Comparison of ENCODE assay signal across 18 mouse cellular contexts in the genomic region with DNA sequence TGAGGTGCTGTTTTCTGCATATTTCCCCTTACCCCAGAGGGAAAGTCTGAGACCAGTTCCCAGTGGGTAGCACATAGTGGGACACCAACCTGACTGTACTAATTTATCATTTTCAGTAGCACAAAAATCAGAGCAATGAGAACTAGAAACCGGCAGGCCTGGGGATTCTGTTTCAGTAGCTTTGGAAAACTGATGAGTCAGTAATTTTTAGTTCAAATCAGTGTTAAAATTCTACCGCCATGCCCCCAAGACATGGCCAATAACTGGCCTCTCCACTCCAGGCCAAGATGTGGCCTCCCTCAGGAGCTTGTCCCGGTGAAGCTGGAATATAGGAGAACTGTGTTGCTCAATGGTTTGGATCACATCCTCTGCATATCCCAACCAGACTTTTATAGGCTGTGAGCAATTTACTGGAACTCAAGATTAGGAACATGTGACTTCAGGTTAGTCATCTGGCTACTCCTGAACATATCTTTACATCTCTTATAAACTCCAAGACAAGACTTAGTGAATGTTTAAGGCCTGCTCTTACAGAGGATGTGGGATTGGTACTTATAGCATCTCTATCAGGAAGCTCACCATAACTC.
"Had no signal": no experiment of that assay in that cellular context is flagged by ENCODE, and none has a peak within 500 bp of the region (broad histone marks: within the 10 kb centered on the region; RNA-seq: fewer than 3 reads in every experiment).

No protein-coding gene starts in this region.

- H3K4me3 ChIP-seq: layer of hippocampus, adult 2 months; limb, embryonic 10.5 days; limb, embryonic 13.5 days; liver, embryonic 12.5 days; liver, embryonic 15.5 days; lung, embryonic 15.5 days; midbrain, embryonic 15.5 days; neural tube, embryonic 12.5 days; neural tube, embryonic 15.5 days had no signal

- DNase-seq: kidney, postnatal 25 days; layer of hippocampus, adult 9-11 months; liver; lung, adult 18-20 months; lung, postnatal 14 days; lung, postnatal 4 days; thymus, postnatal 36 days had no signal

- H3K27ac ChIP-seq: kidney, postnatal 0 days; layer of hippocampus, adult 2 months; limb, embryonic 10.5 days; limb, embryonic 13.5 days; liver, embryonic 12.5 days; liver, embryonic 15.5 days; lung, embryonic 15.5 days; midbrain, embryonic 15.5 days; neural tube, embryonic 12.5 days; neural tube, embryonic 15.5 days had no signal

- H3K4me2 ChIP-seq: limb, embryonic 13.5 days; liver, embryonic 12.5 days; liver, embryonic 15.5 days; lung, embryonic 15.5 days; midbrain, embryonic 11.5 days; midbrain, embryonic 15.5 days; neural tube, embryonic 12.5 days; neural tube, embryonic 15.5 days had no signal

- H3K27me3 ChIP-seq: limb, embryonic 13.5 days; liver, embryonic 12.5 days; liver, embryonic 15.5 days; lung, embryonic 15.5 days; midbrain, embryonic 15.5 days; neural tube, embryonic 12.5 days; neural tube, embryonic 15.5 days had no signal

- H3K9me3 ChIP-seq: liver, embryonic 12.5 days; liver, embryonic 15.5 days; neural tube, embryonic 15.5 days had no signal

- H3K36me3 ChIP-seq: midbrain, embryonic 15.5 days had no signal

- H3K9ac ChIP-seq: limb, embryonic 13.5 days; liver, embryonic 12.5 days; liver, embryonic 15.5 days; lung, embryonic 15.5 days; midbrain, embryonic 15.5 days; neural tube, embryonic 12.5 days; neural tube, embryonic 15.5 days had no signal

- H3K4me1 ChIP-seq: limb, embryonic 10.5 days; liver, embryonic 12.5 days; liver, embryonic 15.5 days; lung, embryonic 15.5 days; midbrain, embryonic 15.5 days; neural tube, embryonic 12.5 days had no signal

- ATAC-seq: liver, embryonic 12.5 days; midbrain, embryonic 15.5 days had no signal
